Mouse (Mus musculus) forebrain, embryonic 13.5 days (tissue): ENCODE measurements around the gene Tlx3. TPM values are rescaled to one million over a fixed set of nuclear protein-coding genes. Genes with fewer than 3 reads are reported as not detected.
A peak's percentile ranks its signal among the peaks of the same experiment; 100 is the strongest.

Experiments
- ATAC-seq: fragments of 200-750 bp; cut with Nextera tagmentation; 2 replicates; pipeline ENCODE4 v1.8.0; 2017
- H3K27ac ChIP-seq: fragments of 300-500 bp; sonication (generic); 2 replicates; pipeline ENCODE4 v1.5.1; 2015; ENCODE audit warnings: inconsistent platforms, mild to moderate bottlenecking, moderate library complexity
- H3K27me3 ChIP-seq: fragments of 300-500 bp; sonication (generic); 2 replicates; pipeline ENCODE4 v1.6.1; 2015; ENCODE audit warnings: mild to moderate bottlenecking, inconsistent platforms
- H3K36me3 ChIP-seq: fragments of 300-500 bp; sonication (generic); 2 replicates; pipeline ENCODE4 v1.6.1; 2015; ENCODE audit warnings: mild to moderate bottlenecking, inconsistent platforms; ENCODE audit not compliant: poor library complexity, severe bottlenecking
- H3K4me1 ChIP-seq: fragments of 300-500 bp; sonication (generic); 2 replicates; pipeline ENCODE4 v1.6.1; 2015; ENCODE audit warnings: inconsistent platforms
- H3K4me2 ChIP-seq: fragments of 300-500 bp; sonication (generic); 2 replicates; pipeline ENCODE4 v1.6.1; 2015; ENCODE audit warnings: inconsistent platforms, mild to moderate bottlenecking, moderate library complexity
- H3K4me3 ChIP-seq: fragments of 300-500 bp; sonication (generic); 2 replicates; pipeline ENCODE4 v1.5.1; 2015; ENCODE audit warnings: mild to moderate bottlenecking, inconsistent platforms
- H3K9ac ChIP-seq: fragments of 300-500 bp; sonication (generic); 2 replicates; pipeline ENCODE4 v1.6.1; 2015; ENCODE audit warnings: mild to moderate bottlenecking, inconsistent platforms
- H3K9me3 ChIP-seq: fragments of 300-500 bp; sonication (generic); replicated peaks from 2 replicates; pipeline ENCODE4 v1.6.1; 2016; ENCODE audit warnings: inconsistent platforms
- WGBS: fragments of 180-500 bp; shearing (Covaris S2); methylation state at CpG from one replicate; pipeline ENCODE4 v1.1.7; 2015; 5-methylcytosine and 5-hydroxymethylcytosine counted together
- polyA plus RNA-seq: library from polyadenylated mRNA; unstranded; fragments of >200 nt; fragmentation: Nextera tagmentation; extraction: Ambion mirVana; gene quantifications from 2 replicates; pipeline ENCODE4 v1.2.1, GENCODE M21; 2015

Tlx3 gene
- polyA plus RNA-seq = 0.15 TPM in 1 of 2 replicates, not detected in the other

DNA sequence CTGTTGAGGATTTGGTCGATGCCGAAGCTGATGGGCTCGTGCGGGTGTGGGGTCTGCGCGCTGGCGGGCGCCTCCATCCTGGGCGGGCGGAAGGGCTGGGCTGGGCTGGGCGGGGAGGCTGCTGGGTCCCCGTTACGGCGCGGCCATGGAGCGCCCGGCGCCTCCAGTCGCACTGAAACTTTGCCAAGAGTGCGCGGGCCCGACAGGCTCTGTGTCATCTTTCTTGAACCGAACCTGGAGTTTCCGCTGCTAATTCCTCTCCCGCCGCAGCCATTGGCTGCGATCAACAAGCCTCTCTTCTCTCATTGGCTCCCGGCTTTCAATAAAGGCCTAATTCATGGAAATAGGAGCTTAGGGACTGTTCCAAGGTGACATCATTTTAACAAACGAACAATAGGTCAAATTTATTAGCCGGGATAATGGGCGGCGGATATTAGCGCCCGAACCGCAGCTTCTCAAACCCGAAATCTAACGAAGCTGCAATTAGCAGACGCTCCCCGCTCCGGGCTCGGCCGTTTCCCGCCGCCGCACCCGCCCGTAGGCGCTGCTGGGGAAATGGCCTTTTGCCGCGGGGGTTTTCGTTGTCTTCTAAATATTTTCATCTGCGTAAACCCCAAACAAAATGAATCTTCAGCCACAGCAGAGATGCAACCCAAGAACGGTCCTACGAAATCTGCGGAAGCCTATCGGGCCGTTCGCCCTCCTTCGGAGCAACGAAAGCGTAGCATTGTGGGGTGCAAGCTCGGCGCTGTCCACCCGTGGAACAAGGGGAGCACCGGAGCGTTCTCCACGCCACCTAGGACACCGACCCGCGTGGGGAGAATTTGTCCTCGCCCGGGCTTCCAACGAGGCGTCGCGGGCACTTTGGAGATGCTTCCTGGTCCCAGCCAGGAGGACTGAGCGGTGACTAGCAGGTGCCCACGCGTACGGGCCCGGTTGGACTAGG is at the start of gene Tlx3:
TSS of gene Tlx3 (minus strand) at position 207 of the 946 bp plus-strand sequence.
- peak within 1 kb of the TSS; percentile 37 for H3K9ac ChIP-seq
- ATAC-seq = peak; percentile 70
- peaks cover 37% of the 10 kb centered on the region for H3K4me1 ChIP-seq
- peak within 1 kb of the TSS; percentile 63 for H3K4me2 ChIP-seq
- H3K9me3 ChIP-seq = no peaks in the 10 kb centered on the region
- H3K4me3 ChIP-seq = peak within 1 kb of the TSS; percentile 35
- H3K27me3 ChIP-seq = peaks cover 98% of the 10 kb centered on the region
- no peak within 1 kb of the TSS for H3K27ac ChIP-seq
- H3K36me3 ChIP-seq = no peaks in the 10 kb centered on the region
- WGBS = under 1% methylated on average over 78 of the region's 81 CpGs

DNA sequence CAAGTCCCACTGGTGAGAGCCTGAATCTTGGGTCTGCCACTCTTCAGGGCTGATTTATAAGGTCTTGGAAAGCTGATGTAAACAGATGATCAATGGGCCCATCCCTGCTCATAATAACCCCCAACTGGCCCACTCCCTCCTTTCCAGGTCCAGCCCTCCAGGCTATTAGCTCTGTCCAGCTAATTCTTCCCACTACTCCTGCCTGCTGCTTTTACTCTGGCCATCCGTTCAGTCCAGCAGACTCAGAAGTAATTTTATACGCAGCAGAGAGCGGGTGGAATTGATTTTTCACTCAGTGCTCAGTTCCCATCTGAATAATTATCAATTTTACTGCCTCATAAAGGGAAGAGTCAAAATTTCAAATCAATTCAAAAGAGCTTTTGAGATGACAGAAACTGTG is 36.9 kb upstream of the Tlx3 start:
- no peaks in the 10 kb centered on the region for H3K9me3 ChIP-seq
- ATAC-seq = no peak
- no peak overlapping the region for H3K27ac ChIP-seq
- no peaks in the 10 kb centered on the region for H3K36me3 ChIP-seq
- H3K4me1 ChIP-seq = no peaks in the 10 kb centered on the region
- no peak overlapping the region for H3K9ac ChIP-seq
- no peak overlapping the region for H3K4me2 ChIP-seq
- H3K27me3 ChIP-seq = no peaks in the 10 kb centered on the region
- WGBS = 84% methylated on average over 3 of the region's 3 CpGs
- H3K4me3 ChIP-seq = no peak overlapping the region

DNA sequence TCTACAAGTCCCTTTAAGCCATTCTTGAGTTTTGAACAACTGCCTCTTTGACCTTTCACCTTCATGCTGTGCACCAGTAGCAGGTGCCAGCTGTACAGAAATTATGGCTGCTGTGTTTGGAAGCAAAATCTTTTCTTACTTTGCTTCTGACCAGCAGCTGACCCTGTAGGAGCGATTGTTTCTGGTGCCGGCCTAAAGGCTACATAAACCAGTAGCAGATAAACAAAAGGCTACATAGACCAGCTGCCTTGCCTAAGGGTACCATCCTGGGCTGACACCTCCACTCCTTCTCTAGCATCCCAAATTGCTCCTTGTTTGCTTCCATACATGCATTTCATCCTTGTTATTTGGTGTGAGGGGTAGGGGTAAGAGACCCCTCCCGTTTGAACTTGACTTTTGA is 30.7 kb upstream of the Tlx3 start:
- no peak for ATAC-seq
- H3K9me3 ChIP-seq = no peaks in the 10 kb centered on the region
- H3K27ac ChIP-seq = no peak overlapping the region
- no peaks in the 10 kb centered on the region for H3K36me3 ChIP-seq
- H3K4me2 ChIP-seq = no peak overlapping the region
- no peak overlapping the region for H3K9ac ChIP-seq
- 53% methylated on average over 3 of the region's 3 CpGs for WGBS
- no peak overlapping the region for H3K4me3 ChIP-seq
- no peaks in the 10 kb centered on the region for H3K27me3 ChIP-seq
- H3K4me1 ChIP-seq = peaks cover 10% of the 10 kb centered on the region

DNA sequence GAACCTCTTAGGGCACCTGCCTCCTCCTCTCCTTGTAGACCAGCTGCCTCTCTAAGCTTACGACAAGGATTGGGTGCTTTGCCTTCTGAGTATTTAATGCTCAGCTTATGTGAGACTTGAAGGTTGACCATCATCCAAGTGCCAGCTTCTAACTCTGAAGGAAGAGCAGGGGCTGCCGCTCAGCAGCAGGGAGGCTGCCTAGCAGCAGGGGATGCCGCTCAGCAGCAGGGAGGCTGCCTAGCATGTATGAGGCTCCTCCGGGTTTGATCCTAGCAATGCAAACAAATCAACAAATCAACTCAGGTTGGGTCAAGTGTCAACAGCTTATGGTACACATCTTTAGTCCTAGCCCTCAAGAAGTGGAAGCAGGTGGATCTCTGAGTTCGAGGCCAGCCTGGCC is 28.7 kb upstream of the Tlx3 start:
- no peak overlapping the region for H3K9ac ChIP-seq

DNA sequence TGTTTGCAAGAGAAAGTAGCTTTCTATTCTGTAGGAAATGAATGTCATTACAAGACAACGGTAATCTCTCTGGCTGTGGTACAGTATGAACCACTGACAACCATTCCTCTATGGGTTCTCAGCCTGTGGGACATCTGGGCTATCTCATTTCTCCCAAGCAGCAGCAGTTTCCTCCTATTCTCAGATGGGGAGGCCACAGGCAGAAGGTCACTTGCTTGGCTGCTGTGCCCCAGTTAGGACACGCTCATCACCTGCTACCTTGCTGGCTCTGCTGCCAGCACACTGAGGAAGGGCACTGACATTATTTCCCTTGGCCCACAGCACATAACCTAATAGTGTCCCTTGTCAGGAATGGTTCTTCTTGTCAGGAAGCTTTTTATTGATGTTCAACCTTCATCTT is 24.8 kb upstream of the Tlx3 start:
- Histone ChIP-seq H3K27ac (no peak overlapping the region), H3K4me2 (no peak overlapping the region), H3K27me3 (no peaks in the 10 kb centered on the region), H3K4me1 (peaks cover under 1% of the 10 kb centered on the region), H3K9ac (no peak overlapping the region), H3K36me3 (no peaks in the 10 kb centered on the region), H3K4me3 (no peak overlapping the region), H3K9me3 (no peaks in the 10 kb centered on the region)
- 96% methylated on average over 2 of the region's 2 CpGs for WGBS
- no peak for ATAC-seq

More for the DNA sequence above, 28.7 kb upstream of the Tlx3 start:
- no peak overlapping the region for H3K4me3 ChIP-seq
- H3K27me3 ChIP-seq = no peaks in the 10 kb centered on the region
- H3K27ac ChIP-seq = no peak overlapping the region
- ATAC-seq = no peak
- H3K9me3 ChIP-seq = no peaks in the 10 kb centered on the region
- H3K36me3 ChIP-seq = no peaks in the 10 kb centered on the region
- H3K4me2 ChIP-seq = no peak overlapping the region
- WGBS = 78% methylated on average over 5 of the region's 5 CpGs
- H3K4me1 ChIP-seq = peaks cover 10% of the 10 kb centered on the region

GRCm38 (mm10) chr11:33226516-33226915 is 23.1 kb upstream of the Tlx3 start:
- no peaks in the 10 kb centered on the region for H3K9me3 ChIP-seq
- H3K27ac ChIP-seq = no peak overlapping the region
- ATAC-seq = no peak
- H3K4me2 ChIP-seq = no peak overlapping the region
- H3K36me3 ChIP-seq = no peaks in the 10 kb centered on the region
- no peaks in the 10 kb centered on the region for H3K27me3 ChIP-seq
- no peak overlapping the region for H3K9ac ChIP-seq
- WGBS = 74% methylated on average over 8 of the region's 8 CpGs
- H3K4me1 ChIP-seq = no peaks in the 10 kb centered on the region
- no peak overlapping the region for H3K4me3 ChIP-seq

GRCm38 (mm10) chr11:33221566-33222365 is 18.4 kb upstream of the Tlx3 start:
- Histone ChIP-seq H3K27ac (no peak overlapping the region), H3K27me3 (no peaks in the 10 kb centered on the region), H3K9ac (no peak overlapping the region), H3K4me3 (no peak overlapping the region), H3K36me3 (no peaks in the 10 kb centered on the region), H3K4me2 (no peak overlapping the region), H3K4me1 (peaks cover 6% of the 10 kb centered on the region; the same call in 1 of the 2 replicates), H3K9me3 (no peaks in the 10 kb centered on the region)
- no peak; the same call in 1 of the 2 replicates for ATAC-seq
- 80% methylated on average over 10 of the region's 11 CpGs for WGBS

DNA sequence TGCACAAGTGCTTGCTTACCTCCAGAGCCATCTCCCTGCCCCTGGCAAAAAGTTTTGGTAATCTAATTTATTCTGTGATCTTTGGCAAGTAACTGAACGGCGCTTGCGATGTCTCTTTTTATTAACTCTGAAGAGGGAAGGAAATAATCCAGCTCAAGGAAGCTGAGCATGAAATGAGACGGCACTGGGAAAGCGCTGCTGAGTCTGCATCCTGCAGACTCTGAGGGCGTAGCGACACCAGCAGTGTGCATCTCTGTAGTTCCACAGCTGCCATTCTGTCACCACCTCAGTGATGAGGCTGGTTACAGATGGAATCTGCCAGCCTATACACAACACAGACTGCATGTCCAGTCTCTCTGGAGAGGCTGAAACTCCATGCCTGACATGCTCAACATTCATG is 17.4 kb upstream of the Tlx3 start:
- WGBS = 74% methylated on average over 7 of the region's 7 CpGs
- Histone ChIP-seq H3K9me3 (no peaks in the 10 kb centered on the region), H3K9ac (no peak overlapping the region), H3K27me3 (no peaks in the 10 kb centered on the region), H3K27ac (no peak overlapping the region), H3K4me3 (no peak overlapping the region), H3K4me1 (peaks cover 6% of the 10 kb centered on the region; the same call in 1 of the 2 replicates), H3K4me2 (no peak overlapping the region), H3K36me3 (no peaks in the 10 kb centered on the region)
- no peak for ATAC-seq

DNA sequence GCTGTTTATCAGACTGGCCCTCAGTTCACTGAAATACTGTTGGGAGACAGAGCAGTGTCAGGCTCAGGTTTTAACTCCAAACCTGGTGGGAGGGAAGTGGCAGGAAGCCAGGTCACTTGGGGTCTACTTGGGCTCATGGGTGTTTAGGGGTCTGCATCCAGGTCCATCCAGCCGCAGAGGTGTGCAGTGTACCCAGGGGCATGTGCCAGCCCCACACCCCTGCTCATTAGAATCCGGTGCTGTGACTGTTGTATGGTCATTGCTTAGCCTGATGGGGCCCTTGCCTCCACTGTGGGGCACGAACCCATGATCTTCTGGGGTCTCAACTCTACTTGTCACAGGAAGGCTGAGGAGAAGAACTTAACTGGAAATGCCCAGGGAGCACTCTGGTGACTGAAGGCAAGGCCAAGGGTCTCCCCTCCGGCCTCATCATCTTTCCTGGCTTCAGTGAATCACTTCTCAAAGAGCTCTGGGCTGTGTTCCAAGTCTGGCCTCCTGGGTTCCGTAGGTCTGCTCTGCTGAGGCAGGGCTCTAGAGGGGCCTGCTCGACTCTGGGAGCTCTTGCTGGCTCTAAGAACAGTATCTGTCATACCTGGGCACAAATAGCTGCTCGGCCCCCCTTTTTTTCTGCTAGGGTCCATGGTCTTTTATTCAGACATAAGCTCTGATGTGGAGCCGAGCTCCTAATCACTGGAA is 14.1 kb upstream of the Tlx3 start:
- Histone ChIP-seq H3K36me3 (no peaks in the 10 kb centered on the region), H3K4me2 (no peak overlapping the region), H3K27ac (no peak overlapping the region), H3K4me3 (no peak overlapping the region), H3K27me3 (no peaks in the 10 kb centered on the region), H3K4me1 (peaks cover 6% of the 10 kb centered on the region; the same call in 1 of the 2 replicates), H3K9me3 (no peaks in the 10 kb centered on the region), H3K9ac (0 out of 2 replicates have a peak overlapping the region, but pooled peaks have one; percentile 12)
- no peak for ATAC-seq
- WGBS = 67% methylated on average over 8 of the region's 8 CpGs

DNA sequence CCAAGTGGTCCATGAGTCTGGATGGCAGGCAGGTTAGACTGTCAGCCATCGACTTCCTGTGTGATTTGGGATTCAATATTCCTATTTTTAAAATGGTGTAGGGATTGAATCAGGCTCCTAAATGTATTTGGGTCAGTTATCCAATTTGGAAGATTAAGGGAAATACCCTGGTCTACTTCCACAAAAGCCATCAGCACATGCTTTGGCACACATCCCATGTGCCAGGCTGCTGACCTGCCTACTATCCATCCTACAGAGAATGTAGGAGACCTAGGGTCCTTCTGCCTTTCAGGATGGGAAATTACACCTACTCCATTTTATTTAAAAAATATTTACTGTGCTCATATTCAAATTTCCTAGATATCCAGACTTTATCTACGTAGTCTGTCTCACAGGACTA is 4.0 kb upstream of the Tlx3 start:
- no peak overlapping the region for H3K4me3 ChIP-seq
- H3K4me1 ChIP-seq = peaks cover 17% of the 10 kb centered on the region
- no peaks in the 10 kb centered on the region for H3K36me3 ChIP-seq
- no peak overlapping the region for H3K27ac ChIP-seq
- no peak overlapping the region for H3K9ac ChIP-seq
- no peak overlapping the region for H3K4me2 ChIP-seq
- ATAC-seq = no peak
- WGBS = 81% methylated on average over 2 of the region's 2 CpGs
- no peaks in the 10 kb centered on the region for H3K9me3 ChIP-seq
- H3K27me3 ChIP-seq = peaks cover 63% of the 10 kb centered on the region

DNA sequence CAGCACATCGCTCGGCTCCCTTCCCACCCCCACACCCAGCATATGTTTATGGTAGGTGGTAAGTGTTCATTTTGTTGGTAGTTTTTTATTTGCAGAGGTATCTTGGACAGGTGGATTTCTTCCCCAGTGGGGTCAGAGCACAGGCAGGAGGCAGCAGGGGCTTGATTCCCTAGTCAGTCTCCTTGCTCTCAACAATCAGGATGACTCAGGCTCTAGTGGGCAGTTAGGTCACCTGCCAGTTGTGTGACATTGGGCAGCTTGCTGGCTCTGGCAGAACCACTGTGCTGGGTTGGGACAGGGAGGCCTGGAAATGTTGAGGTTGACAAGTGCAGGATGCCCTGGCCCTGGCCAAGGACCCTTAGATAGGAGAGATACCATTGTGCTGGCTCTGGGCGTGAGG is 1.6 kb upstream of the Tlx3 start:
- H3K27ac ChIP-seq = no peak overlapping the region
- ATAC-seq = no peak
- peaks cover 87% of the 10 kb centered on the region for H3K27me3 ChIP-seq
- no peaks in the 10 kb centered on the region for H3K9me3 ChIP-seq
- no peaks in the 10 kb centered on the region for H3K36me3 ChIP-seq
- H3K4me3 ChIP-seq = no peak overlapping the region
- WGBS = 20% methylated on average over 3 of the region's 3 CpGs
- peaks cover 36% of the 10 kb centered on the region for H3K4me1 ChIP-seq
- no peak overlapping the region for H3K9ac ChIP-seq
- H3K4me2 ChIP-seq = no peak overlapping the region
